Mouse (Mus musculus): ENCODE results near the gene Ptprq. TPM values are rescaled to one million over a fixed set of nuclear protein-coding genes. Genes with fewer than 3 reads are reported as not detected.

Ptprq gene
- total RNA-seq, 2 experiments from 2014 or later, result 0.19 to 0.38 TPM

DNA sequence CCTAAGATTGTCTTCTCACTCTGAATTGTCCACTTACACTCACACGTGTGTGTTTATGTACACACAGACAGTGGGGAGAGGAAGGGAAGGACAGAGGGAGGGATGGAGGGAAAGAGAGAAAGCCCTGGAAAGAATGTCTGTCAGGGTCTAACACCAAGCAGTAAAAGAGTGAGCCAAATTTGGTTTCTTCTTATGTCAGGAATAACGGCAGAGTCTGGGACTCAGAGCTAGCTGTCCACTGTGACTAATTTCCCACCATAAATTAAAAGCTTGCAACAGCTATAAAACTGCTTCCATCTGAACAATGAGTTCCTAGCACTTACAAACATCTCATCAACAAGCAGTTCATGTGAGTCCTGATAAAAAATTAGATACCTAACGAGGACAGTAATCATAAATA lies 91.7 kb downstream of the Ptprq start:
- DNase-seq, result no peak

DNA sequence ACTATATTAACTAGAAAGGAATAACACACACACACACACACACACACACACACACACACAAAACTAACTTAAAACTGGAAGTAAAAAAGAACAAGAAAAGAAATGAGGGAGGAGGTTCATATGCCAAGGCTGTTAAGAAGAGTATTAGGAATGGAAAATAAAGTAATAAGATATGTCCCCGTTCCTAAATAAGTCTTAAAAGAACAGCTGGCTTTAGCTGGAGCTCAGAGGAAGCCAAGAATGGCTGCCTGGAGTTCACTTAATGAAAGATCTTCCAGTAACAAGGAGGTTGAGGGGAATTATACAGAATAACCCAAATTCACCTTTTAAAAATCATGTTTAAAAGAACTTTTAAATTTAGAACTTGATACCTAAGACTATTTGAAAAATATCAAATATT lies 93.2 kb downstream of the Ptprq start:
- no peak for DNase-seq

DNA sequence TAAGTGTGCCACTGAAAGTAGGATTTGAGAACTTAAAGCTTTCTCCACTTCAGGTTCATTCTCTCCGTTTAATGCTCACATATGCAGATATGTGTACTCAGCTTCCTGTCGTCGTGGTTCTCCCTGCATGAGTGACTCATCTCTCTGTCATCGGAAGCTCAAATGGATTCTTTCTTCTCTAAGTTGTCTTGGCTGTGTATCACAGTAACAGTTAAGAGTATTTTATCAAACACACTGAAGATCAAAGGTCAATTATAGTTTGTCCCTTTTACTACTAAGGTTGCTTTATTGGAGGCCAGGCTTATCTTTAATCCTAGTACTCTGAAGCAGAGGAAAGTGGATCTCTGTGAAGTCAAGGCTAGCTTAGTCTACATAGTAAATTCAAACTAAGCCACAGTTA lies 95.6 kb downstream of the Ptprq start:
- DNase-seq, result no peak

DNA sequence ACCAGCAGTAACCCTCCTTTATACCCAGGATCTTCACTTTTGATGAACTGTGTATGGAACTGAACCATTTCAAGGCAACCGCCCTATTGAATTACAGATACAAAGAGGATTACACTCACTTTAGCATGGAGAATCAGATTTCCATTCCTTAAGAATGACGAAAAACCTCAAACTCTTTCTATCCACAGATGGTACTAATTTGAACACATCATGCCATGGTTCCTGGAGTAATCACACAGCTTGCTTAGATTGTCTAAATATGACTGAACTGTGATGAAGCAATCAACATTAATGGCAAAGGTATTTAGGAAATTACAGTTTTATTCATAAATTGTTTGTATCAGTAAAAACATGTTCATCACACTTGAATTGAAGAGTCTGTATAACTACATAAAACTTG lies 104.4 kb downstream of the Ptprq start:
- DNase-seq, result no peak

DNA sequence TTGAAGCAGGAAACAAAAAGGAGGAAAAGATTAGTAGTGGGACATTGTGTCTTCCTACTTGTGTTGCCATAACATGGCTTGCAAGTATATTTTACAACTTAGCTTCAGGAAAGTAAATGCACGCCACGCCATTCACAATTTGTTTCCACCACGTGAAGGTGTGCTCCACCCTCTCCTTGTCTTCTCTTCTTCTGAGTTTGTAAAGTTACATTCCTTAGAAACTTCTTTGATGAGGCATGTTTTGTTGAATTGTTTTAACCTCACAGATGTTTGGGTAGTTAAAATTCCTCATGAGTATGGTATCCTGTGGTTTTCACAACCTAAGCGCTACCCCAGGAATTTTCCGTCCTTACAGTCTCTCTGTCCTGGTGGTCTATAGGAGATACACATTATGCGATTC lies 118.5 kb downstream of the Ptprq start:
- no peak for DNase-seq

DNA sequence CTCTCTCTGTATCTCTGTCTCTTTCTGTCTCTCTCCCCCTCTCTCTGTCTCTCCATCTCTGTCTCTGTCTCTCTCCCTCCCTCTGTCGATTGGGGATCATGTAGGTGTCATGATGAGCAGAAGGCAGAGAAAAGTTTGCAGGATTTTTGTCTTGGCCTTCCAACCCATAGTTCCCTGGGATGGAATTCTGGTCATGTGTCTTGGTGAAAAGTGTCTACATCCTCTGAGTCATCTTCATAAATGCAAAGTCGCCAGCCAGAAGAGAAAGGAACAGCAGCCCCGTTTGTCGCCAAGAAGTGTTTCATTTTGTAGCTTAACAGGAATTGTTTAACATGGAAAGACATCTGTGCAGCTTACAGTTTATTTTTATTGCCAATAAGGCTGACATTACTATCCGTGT lies 136.5 kb downstream of the Ptprq start:
- no peak for DNase-seq

DNA sequence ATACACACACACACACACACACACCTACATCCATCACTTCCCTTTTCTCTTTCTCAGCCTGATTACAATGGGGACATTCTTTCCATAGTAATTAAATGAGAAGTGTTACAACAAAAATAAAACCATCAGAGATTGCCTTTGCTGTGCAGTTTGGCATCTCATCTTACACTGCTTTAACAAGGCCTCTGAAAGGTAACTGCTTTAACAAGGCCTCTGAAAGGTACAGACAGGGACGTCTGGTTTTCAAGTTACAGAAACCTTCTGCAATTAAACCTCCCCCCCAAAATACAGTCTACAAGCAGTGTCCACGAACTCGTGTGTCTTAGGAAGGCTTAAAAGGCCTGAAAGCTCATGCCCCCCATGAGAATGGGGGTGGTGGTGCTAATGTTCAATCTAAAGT lies 150.8 kb downstream of the Ptprq start:
- DNase-seq, result no peak

DNA sequence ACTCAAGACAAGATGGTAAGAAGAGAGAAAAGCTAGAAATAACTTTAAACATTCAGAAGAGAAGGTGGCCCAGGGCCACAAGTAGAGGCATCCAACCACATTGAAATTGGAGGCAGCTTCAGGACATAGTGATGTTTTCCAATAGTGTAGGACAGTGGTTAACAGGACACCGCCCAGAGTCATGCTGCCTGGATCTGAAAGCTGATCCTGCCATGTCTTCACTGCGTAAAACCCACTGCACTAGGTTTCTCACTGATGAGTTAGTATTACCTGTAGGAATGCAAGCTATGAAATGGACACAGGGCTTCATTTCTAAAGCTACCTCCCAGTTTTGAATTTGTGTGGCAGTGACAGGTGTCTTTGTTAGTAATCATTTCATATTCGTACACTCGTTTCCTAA lies 151.6 kb downstream of the Ptprq start:
- DNase-seq, result no peak

DNA sequence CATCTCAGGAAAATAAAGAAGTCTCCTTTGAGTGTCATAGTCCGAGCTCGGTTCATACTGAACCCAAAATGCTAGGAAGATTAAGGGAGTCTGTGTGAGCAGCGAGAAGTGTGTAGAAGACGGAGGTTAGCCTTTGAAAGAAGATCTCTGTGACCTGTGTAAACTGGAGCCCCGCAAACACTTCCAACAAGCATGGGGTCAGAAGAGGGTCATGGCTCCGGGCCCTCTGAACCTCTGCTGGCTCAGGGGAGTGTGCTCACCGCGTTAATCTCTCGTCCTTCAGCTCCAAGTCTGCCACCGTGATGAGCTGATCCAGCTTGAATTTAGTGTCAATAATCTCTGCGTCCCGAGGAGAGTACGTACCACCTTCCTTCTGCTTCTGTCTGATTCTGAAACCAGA lies 157.0 kb downstream of the Ptprq start:
- DNase-seq, result no peak

DNA sequence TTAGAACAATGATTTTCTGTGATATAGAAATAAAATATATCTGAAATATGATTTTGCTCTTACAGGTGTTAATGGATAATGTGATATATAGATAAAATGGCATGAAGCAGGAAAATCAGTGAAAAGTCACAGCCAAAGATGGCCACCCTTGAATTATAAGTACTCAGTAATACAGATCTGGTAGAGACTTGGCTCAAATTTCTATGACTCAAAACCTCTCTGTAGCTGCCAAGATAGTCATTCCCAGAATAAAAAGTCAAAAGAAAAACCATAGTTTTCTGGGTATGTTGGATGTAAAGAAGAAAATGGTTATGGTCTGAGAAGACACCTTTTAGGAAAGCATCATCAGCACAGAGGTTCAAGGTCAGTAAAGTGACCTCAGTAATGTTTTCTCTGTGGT lies 159.0 kb downstream of the Ptprq start:
- DNase-seq, result no peak

DNA sequence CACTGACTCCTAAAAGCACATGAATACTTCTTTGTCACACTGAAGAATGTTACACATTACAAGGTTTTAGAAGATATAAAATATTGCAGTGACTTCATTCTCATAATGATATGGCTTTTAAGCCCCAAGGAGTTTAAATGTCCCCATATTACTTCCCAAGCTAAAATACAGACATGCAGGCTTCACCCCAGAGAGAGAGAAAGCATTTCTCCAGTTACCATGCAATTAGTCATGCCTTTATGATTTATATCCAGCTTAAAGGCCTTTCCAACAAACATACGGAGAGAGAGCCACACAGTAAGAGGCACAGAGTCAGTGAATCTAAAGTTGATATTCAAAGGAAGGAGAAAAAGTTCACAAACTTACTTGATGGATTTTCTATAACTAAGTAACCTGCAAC lies 176.8 kb downstream of the Ptprq start:
- DNase-seq, result no peak

DNA sequence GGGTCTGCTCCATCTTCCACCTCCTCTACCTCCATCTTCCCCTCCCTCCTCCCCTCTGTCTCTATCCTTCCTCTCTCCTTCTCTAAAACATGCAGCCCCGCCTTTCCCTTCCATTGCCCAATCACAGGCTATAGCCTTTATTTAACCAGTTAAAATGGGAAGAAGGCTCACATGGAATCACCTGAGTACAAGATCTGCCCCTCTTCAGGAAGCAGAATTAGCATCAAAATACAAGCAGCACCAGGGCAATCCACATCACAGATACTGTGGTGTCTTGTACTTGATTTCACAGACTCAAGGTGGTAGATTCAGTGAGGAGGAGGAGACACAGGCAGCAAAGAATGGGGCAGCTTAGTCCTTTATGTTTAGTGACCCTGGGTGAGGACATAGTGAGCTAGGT lies 191.1 kb downstream of the Ptprq start:
- DNase-seq, result no peak

DNA sequence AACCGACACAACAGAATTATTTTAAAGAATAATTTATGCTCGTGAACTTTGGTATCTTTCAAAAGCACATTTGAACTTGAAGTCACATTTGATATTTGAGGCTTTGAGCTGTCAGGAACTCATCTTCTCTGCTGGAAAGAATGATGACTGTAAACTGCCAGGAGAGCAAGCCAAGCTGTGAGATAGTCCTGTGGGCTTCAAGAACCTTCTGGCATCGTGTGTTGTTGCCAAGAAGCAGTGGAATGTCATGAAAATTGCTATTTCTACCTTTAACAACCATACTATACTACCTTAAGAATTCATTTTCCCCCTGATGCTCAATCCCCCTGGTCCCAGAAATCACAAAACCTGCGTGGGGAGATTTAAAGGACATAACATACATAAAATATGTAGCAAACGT lies 200.6 kb downstream of the Ptprq start:
- no peak for DNase-seq

DNA sequence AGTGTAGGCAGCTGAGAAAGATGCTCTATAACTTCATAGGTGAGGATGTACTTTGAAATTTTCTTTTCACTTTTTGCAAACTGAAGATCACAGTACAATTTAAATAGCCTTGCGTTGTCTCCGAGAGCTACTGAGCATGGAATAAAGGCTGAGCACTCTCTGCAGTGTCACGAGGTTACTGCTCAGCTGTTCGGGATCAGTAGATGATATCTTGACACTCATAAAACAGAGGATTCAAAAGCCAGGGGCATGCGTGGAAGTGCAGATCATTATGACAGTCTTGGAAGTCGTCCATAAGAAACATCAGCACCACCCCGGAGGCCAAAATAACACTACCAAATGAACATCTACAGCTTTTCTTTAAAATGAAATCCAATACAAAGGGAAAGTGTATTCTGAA lies 203.2 kb downstream of the Ptprq start:
- DNase-seq, result no peak

DNA sequence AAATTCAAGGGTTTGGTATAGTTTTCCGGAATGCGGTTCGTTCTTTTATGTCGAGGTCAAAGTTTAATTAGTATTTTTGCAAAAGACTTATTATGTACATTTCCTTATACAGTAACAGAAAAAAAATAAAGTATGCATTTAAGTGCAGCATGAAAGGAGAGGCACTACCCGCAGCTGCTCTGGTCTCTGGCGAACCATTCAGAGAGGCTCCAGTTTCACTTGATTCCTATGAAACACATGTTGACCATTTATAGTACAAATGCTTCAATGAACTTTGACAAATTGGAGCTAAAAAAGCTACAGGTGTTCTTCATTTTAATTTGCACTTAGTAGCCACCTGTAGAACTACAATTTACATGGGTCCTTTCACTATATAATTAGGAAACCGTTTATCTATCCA lies 205.1 kb downstream of the Ptprq start:
- no peak for DNase-seq

DNA sequence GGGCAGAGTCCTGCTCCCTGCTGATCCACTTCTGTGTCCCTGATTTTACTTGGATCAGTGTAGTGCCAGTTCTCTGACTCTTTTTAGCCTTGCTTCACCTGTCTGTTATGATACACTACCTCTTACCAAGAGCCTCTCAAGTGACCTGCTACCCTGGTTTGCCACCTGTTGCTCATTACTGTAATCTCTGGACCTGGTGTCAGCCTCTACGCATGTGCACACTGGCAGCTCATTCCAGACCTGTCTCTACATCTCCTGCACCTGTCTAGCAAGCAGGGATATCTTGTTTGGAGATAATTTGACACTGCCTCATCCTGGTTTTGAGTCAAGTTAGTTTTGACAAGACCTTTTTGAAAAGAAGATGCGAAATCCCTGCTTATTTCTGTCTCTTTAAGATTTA lies 213.5 kb downstream of the Ptprq start:
- no peak for DNase-seq

DNA sequence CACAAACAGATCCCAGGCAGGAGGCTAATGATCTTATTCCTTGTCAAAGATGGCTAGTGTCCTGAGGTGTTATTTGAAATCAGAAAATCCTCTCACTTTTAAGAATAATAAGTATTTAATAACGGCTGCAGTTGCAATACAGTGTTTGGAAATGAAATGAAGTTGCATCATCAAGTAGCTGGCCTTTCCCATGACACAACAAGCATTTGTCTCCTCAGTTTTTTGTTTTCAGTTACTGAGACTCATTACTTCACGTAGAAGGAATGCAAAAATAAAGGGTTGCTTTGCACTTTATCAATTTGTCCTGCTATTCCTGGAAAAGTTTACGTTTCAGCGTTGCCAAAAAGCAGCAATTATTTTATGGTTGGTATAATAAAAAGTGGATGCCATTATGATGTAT lies 216.4 kb downstream of the Ptprq start:
- no peak for DNase-seq

DNA sequence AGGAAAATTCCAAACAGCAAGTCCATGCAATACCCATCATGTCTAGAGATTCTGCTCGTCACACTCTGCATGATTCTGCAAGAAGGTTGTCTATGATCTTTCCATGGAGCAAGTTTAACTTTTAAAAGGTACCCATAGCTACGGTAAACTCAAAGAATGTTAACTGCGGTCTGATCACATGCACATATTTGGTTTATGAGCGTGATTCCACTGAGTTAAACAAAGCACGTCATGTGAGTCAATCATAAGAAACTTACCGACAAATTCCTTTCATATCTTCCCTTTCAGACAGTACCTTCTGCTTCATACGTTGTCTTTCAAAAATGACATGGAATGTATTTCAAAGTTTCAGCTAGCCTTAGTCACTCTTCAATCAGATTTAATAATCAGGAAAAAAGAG lies 217.7 kb downstream of the Ptprq start:
- DNase-seq, result no peak

DNA sequence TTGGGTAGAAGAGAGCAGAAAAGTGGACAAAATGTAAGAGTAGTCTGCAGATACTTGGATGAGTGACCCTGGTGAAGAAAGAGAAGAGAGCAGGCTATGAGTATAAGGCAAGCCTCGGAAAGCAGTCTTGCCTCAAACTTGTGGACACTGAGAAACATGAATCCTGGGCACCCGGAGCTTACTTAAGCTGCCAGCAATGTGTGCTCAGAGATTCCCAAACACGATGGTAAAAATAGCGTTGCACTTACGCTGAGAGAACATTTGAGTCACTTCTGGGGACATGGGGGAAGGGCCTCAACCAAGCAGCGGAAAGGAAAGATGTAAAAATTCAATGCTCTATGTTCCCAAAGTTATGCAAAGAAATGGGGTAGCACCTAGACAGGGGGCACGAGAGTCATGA lies 220.2 kb downstream of the Ptprq start:
- DNase-seq, result peak; percentile 25

DNA sequence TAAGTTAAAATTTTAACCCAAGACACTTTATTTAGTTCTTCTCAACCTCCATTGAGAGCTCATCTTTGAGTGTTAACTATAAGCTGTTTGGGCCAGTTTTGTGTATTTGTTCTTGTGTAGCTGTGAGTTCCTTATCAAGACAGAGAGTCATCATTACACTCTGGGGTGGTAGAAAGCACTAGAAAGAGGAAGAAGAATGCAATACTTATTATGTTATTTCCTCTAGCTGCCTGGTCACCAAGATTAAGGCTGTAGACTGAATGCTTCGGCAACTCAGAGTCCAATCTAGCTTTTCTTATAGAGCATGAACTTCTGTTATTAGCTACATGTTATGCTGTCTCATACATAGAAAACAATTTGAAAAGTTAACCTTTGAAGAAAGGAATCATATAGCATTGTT lies 223.4 kb downstream of the Ptprq start:
- DNase-seq, result no peak

DNA sequence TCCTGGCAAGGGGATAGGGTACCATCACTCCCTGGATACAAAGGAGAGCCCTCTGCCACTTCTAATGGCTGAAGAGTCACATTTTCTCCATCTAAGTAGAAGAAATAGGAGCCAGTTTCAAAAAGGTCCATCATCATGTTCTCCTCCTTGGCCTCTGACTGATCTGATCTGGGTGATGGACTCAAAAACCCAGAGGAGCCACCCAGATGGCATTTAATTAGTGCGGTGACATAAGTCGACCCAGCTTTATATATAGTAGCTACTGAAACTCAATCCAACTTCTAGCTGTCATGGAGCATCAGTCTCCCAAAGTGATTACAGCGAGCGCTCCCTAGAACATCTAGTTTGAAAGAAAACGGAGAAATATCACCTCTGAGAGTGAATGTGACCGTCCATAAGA lies 225.3 kb downstream of the Ptprq start, which contains the start of gene Myf6:
Gene Myf6 (minus strand): TSS at position 170 of the 400 bp plus-strand sequence.
- no peak for DNase-seq

DNA sequence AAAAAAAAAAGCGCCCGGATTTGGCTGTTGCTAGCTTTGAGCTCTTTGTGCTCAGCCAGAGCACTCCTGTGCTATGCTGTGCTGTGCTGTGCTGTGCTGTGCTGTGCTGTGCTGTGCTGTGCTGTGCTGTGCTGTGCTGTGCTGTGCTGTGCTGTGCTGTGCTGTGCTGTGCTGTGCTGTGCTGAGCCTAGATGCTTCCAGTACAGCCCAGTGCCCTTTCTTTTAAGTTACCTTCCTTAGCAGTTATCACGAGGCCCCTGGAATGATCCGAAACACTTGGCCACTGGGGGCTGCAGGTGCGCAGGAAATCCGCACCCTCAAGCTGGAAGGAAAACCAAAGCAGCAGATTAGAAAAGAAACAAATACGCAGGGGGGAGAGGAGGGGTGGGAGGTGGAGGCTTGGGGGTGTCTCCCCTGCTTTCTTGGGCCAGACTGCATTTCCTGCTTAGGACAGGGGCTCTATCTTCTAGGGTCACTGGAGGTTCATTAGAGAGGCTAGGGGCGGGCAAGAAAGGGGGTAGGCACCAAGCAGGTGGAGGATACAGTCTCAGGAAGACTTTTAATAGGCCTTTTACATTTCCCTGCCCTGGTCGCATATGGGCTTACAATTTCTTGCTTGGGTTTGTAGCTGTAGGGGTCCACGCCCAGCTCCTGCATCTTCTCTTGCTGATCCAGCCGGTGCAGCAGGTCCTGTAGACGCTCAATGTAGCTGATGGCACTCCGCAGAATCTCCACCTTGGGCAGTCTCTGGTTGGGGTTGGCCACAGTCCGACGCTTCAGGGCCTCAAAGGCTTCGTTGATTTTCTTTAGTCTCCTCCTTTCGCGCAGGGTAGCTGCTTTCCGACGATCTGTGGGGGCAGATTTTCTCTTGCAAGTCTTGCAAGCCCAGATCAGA lies 226.0 kb downstream of the Ptprq start:
- no peak for DNase-seq

DNA sequence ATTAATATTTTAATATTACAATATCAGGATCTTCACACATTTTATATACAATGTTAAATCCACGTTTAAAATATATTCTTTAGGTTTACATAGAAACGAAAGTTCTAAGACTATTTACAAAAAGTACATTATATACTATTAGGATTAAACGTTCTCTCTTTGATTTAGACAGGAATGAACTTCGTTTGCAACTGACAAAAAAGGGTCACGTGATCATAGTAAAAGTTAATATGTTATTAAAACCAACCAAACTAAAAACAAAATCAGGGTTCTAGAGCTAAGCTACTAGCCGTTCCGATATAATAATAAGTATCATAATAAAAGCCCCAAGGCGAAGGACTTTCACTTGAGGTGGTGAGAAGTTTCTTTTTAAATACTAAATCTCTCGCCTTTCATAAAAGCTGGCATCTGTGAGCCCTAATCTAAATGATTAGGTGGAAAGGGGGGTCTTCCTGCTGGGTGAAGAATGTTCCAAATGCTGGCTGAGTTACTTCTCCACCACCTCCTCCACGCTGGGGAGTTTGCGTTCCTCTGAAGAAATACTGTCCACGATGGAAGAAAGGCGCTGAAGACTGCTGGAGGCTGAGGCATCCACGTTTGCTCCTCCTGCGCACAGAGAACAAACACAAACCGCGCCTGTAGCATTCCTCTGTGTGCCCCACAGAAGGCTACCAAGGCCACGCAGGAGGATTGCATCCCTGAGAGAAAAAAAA lies 226.8 kb downstream of the Ptprq start:
- DNase-seq, result no peak

DNA sequence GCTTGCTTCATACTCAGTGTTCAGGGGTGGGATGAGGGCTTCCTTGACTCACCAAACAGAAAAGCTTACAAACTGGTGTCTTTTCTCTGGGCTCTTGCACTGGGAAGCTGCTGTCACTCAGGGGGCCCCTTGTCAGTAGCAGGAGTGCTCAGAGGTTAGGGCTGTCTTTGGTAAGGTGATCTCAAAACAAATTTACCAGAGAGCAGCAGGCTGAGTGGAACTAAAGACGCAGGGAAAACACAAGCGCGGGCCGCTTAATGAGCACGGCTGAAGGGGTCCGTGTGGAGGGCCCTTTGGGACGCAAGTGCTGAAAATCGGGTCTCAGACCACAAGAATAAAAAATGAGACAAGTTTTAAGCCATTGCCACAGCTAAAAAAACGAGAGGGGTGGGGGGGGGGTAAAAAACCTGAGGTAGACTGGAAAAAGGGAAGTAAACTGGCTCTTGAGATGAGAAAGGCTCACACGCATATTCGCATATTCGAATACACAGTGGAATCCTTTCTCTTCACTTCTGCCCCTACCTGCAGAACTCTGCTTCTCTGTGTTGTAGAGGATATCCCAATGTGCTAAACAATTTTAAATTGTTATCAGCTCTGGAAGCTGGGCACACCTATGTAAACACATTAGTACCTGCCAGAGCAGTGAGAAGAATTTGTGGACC lies 231.1 kb downstream of the Ptprq start:
- no peak for DNase-seq

Measured in heart, postnatal 4 days (tissue).